Mouse (Mus musculus): ENCODE results near the gene Col19a1. TPM values are rescaled to one million over a fixed set of nuclear protein-coding genes. Genes with fewer than 3 reads are reported as not detected.

The Col19a1 gene
- total RNA-seq, 2 experiments from 2014 or later, result 15.3 to 18.8 TPM

- intact Hi-C loops (cut with DNase I), result no loop called here
- no peak for DNase-seq
These were observed 125.9 kb downstream of the Col19a1 start for GRCm38 (mm10) chr1:24461305-24461887.

- intact Hi-C loops (cut with DNase I), result no loop called here
- no peak for DNase-seq
These were observed 129.3 kb downstream of the Col19a1 start for GRCm38 (mm10) chr1:24458015-24458414.

- no peak for DNase-seq
- intact Hi-C loops (cut with DNase I), result no loop called here
These were observed 134.6 kb downstream of the Col19a1 start for GRCm38 (mm10) chr1:24452572-24453269.

GRCm38 (mm10) chr1:24452159-24452558, 135.1 kb downstream of the Col19a1 start:
- intact Hi-C loops (cut with DNase I), result no loop called here
- no peak for DNase-seq

- intact Hi-C loops (cut with DNase I), result no loop called here
- no peak for DNase-seq
These were observed 149.8 kb downstream of the Col19a1 start for GRCm38 (mm10) chr1:24437425-24437824.

- intact Hi-C loops (cut with DNase I), result no loop called here
These were observed 159.0 kb downstream of the Col19a1 start for GRCm38 (mm10) chr1:24428306-24428705.

GRCm38 (mm10) chr1:24378125-24378821, 209.0 kb downstream of the Col19a1 start:
- DNase-seq, result peak; percentile 64
- intact Hi-C loops (cut with DNase I), result loop anchor here (10.0 kb wide), 1 partner anchor 337 kb away; no protein-coding TSS in a partner anchor

More at GRCm38 (mm10) chr1:24428306-24428705, 159.0 kb downstream of the Col19a1 start:
- no peak for DNase-seq

- DNase-seq, result peak; percentile 47
- intact Hi-C loops (cut with DNase I), result loop anchor here (10.0 kb wide), 1 partner anchor 340 kb away; no protein-coding TSS in a partner anchor
These were observed 212.4 kb downstream of the Col19a1 start for GRCm38 (mm10) chr1:24374902-24375301.

- no peak for DNase-seq
- intact Hi-C loops (cut with DNase I), result loop anchor here (10.0 kb wide), 1 partner anchor 341 kb away; no protein-coding TSS in a partner anchor
These were observed 213.6 kb downstream of the Col19a1 start for GRCm38 (mm10) chr1:24373671-24374070.

- intact Hi-C loops (cut with DNase I), result loop anchor here (10.0 kb wide), 1 partner anchor 342 kb away; no protein-coding TSS in a partner anchor
These were observed 214.6 kb downstream of the Col19a1 start for GRCm38 (mm10) chr1:24372471-24373258.

GRCm38 (mm10) chr1:24367570-24368517, 219.4 kb downstream of the Col19a1 start:
- intact Hi-C loops (cut with DNase I), result loop anchor here (5.0 to 10.0 kb wide), 3 partner anchors 63 to 1459 kb away; partner anchors contain the start of gene Adgrb3
- peak; percentile 52 for DNase-seq

More at GRCm38 (mm10) chr1:24372471-24373258, 214.6 kb downstream of the Col19a1 start:
- DNase-seq, result peak; percentile 25

GRCm38 (mm10) chr1:24364775-24365174, 222.5 kb downstream of the Col19a1 start:
- DNase-seq, result no peak
- intact Hi-C loops (cut with DNase I), result loop anchor here (5.0 to 10.0 kb wide), 3 partner anchors 60 to 1463 kb away; partner anchors contain the start of gene Adgrb3

GRCm38 (mm10) chr1:24361990-24362635, 225.2 kb downstream of the Col19a1 start:
- intact Hi-C loops (cut with DNase I), result loop anchor here (10.0 kb wide), 2 partner anchors 57 to 1143 kb away; no protein-coding TSS in a partner anchor
- peak; percentile 28 for DNase-seq

GRCm38 (mm10) chr1:24349462-24350217, 237.6 kb downstream of the Col19a1 start:
- no peak for DNase-seq
- intact Hi-C loops (cut with DNase I), result no loop called here

- intact Hi-C loops (cut with DNase I), result no loop called here
- no peak for DNase-seq
These were observed 239.6 kb downstream of the Col19a1 start for GRCm38 (mm10) chr1:24347621-24348160.

- DNase-seq, result no peak
- intact Hi-C loops (cut with DNase I), result no loop called here
These were observed 249.6 kb downstream of the Col19a1 start for GRCm38 (mm10) chr1:24337556-24338275.

GRCm38 (mm10) chr1:24336051-24336450, 251.2 kb downstream of the Col19a1 start:
- intact Hi-C loops (cut with DNase I), result no loop called here
- no peak for DNase-seq

All from left cerebral cortex, postnatal 4 days (tissue).